Mouse (Mus musculus): ENCODE data around the gene Fmnl1.

DNA sequence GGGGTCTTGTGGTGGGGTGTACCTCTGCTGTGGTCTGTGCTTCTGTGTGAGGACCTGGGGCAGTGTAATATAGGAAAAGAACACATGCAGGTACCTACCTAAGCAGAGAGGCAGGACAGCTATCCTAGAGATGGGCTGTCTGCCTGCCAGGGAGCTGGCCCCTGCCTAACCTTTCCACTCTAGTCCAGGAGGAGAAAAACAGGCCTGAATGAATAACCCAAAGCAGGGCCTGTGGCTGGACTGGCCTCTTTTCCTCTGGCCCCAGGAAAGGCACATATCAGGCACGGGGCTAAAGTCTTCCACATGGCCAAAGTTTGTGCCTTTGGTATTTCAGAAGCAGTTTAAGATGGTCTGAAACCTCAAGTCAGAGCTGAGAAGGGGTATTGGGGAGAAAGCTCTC, 9.5 kb downstream of the Fmnl1 start:
- TF ChIP-seq TCF12 (IDR thresholded peaks at IDR 0.05; ENCODE audit: insufficient read depth, poor library complexity, severe bottlenecking) = no peak
- TF ChIP-seq POLR2A (IDR thresholded peaks at IDR 0.05; ENCODE audit: insufficient read length, low read depth) = no peak
- no peak for TF ChIP-seq REST (IDR thresholded peaks at IDR 0.05; ENCODE audit: insufficient read depth, insufficient read length)

All from myocyte (in vitro differentiated cells).